Mouse (Mus musculus): Measurements from ENCODE around the gene Scn8a. TPM values are rescaled to one million over a fixed set of nuclear protein-coding genes. Genes with fewer than 3 reads are reported as not detected.
A peak's percentile ranks its signal among the peaks of the same experiment; 100 is the strongest.

Gene Scn8a
- polyA plus RNA-seq, 1 experiment from 2014 or later, result 8.1 TPM

DNA sequence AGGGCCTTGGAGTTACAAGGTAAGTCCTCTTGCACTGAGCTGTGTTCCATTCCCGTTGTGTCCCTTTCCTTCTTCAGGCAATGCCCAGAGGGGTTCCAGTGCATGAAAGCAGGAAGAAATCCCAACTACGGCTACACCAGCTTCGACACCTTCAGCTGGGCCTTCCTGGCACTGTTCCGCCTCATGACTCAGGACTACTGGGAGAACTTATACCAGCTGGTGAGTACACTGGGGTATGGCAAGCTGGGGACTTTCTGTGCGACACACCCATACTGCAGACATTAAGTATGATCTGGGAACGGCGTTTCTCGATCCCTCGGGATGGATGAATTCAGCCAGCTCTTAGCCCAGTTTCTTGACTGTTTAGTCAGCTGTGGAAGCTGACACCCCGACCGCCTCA is 101.8 kb downstream of the Scn8a start:
- ATAC-seq (ENCODE audit: low FRiP score, low TSS enrichment), result no peak
- no peak overlapping the region for H3K9ac ChIP-seq (replicated peaks; ENCODE audit: low read length)
- H3K4me3 ChIP-seq (ENCODE audit: low read length), result no peak overlapping the region
- no peaks in the 10 kb centered on the region for H3K36me3 ChIP-seq (ENCODE audit: insufficient read depth, low read length)
- H3K4me1 ChIP-seq (ENCODE audit: insufficient read depth, low read length), result peaks cover 6% of the 10 kb centered on the region; the same call in 1 of the 2 replicates
- WGBS, result 52% methylated on average over 11 of the region's 11 CpGs
- no peaks in the 10 kb centered on the region for H3K9me3 ChIP-seq (ENCODE audit: low read length)
- no peak overlapping the region for H3K27ac ChIP-seq (ENCODE audit: low read length)
- H3K27me3 ChIP-seq (ENCODE audit: insufficient read depth, low read length), result no peaks in the 10 kb centered on the region
- H3K4me2 ChIP-seq (replicated peaks; ENCODE audit: low read depth, low read length), result no peak overlapping the region

DNA sequence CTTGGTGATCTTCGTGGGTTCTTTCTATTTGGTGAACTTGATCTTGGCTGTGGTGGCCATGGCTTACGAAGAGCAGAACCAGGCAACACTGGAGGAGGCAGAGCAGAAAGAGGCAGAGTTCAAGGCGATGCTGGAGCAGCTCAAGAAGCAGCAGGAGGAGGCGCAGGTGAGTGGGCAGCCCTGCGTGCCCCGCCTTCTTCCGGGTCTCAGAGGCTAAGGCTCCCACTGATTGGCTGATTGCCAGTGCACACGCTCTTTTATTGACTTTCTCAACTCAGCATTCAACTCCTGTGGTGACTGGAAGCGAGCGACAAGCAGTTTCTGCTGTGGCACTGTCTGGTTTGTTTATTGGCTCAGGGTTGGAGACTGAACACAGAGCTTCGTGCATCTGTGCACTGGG is 103.1 kb downstream of the Scn8a start:
- H3K4me2 ChIP-seq (replicated peaks; ENCODE audit: low read depth, low read length), result no peak overlapping the region
- H3K9ac ChIP-seq (replicated peaks; ENCODE audit: low read length), result no peak overlapping the region
- no peaks in the 10 kb centered on the region for H3K9me3 ChIP-seq (ENCODE audit: low read length)
- peaks cover 6% of the 10 kb centered on the region; the same call in 1 of the 2 replicates for H3K4me1 ChIP-seq (ENCODE audit: insufficient read depth, low read length)
- no peaks in the 10 kb centered on the region for H3K36me3 ChIP-seq (ENCODE audit: insufficient read depth, low read length)
- no peak for ATAC-seq (ENCODE audit: low FRiP score, low TSS enrichment)
- no peak overlapping the region for H3K4me3 ChIP-seq (ENCODE audit: low read length)
- 36% methylated on average over 11 of the region's 11 CpGs for WGBS
- no peak overlapping the region for H3K27ac ChIP-seq (ENCODE audit: low read length)
- H3K27me3 ChIP-seq (ENCODE audit: insufficient read depth, low read length), result no peaks in the 10 kb centered on the region

DNA sequence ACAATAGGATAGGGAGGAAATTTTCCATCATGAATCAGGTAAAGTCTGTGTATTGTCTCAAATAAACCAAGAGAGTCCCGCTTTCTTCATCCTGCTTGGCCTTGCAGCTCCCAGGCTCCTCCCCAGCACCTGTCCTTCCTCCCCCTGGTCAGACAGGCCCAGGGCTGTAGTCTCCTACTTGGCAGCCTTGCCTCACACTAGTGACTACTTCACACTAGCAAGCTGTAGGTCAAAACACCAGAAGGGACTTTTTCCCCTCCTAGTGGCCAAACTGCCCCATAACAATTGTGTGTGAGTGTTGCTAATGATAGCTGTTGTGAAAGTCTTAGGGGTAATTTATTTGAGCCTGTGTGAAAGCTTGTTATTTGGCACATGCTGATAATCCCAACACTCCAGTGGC is 105.0 kb downstream of the Scn8a start:
- whole genome bisulfite sequencing, result 81% methylated on average over 1 of the region's 1 CpGs
- no peak for ATAC-seq (ENCODE audit: low FRiP score, low TSS enrichment)
- H3K9me3 ChIP-seq (ENCODE audit: low read length), result no peaks in the 10 kb centered on the region
- H3K27ac ChIP-seq (ENCODE audit: low read length), result no peak overlapping the region
- H3K27me3 ChIP-seq (ENCODE audit: insufficient read depth, low read length), result no peaks in the 10 kb centered on the region
- H3K4me3 ChIP-seq (ENCODE audit: low read length), result no peak overlapping the region
- H3K4me2 ChIP-seq (replicated peaks; ENCODE audit: low read depth, low read length), result no peak overlapping the region
- H3K9ac ChIP-seq (replicated peaks; ENCODE audit: low read length), result no peak overlapping the region
- no peaks in the 10 kb centered on the region for H3K4me1 ChIP-seq (ENCODE audit: insufficient read depth, low read length)
- no peaks in the 10 kb centered on the region for H3K36me3 ChIP-seq (ENCODE audit: insufficient read depth, low read length)

- ATAC-seq (ENCODE audit: low FRiP score, low TSS enrichment), result peak; percentile 88
- no peaks in the 10 kb centered on the region for H3K36me3 ChIP-seq (ENCODE audit: insufficient read depth, low read length)
- H3K27ac ChIP-seq (ENCODE audit: low read length), result no peak overlapping the region
- H3K27me3 ChIP-seq (ENCODE audit: insufficient read depth, low read length), result no peaks in the 10 kb centered on the region; the same call in 1 of the 2 replicates
- H3K4me2 ChIP-seq (replicated peaks; ENCODE audit: low read depth, low read length), result peak overlapping the region; percentile 78
- no peaks in the 10 kb centered on the region for H3K9me3 ChIP-seq (ENCODE audit: low read length)
- H3K9ac ChIP-seq (replicated peaks; ENCODE audit: low read length), result peak overlapping the region; percentile 63
- peak overlapping the region; percentile 53 for H3K4me3 ChIP-seq (ENCODE audit: low read length)
- no peaks in the 10 kb centered on the region; the same call in 1 of the 2 replicates for H3K4me1 ChIP-seq (ENCODE audit: insufficient read depth, low read length)
- under 1% methylated on average over 46 of the region's 46 CpGs for WGBS
Observed at GRCm38 (mm10) chr15:100983427-100984153, 113.9 kb downstream of the Scn8a start.

- Histone ChIP-seq H3K4me2 (replicated peaks; ENCODE audit: low read depth, low read length) (peak overlapping the region; percentile 78), H3K36me3 (ENCODE audit: insufficient read depth, low read length) (no peaks in the 10 kb centered on the region), H3K9ac (replicated peaks; ENCODE audit: low read length) (peak overlapping the region; percentile 63), H3K4me3 (ENCODE audit: low read length) (peak overlapping the region; percentile 53), H3K4me1 (ENCODE audit: insufficient read depth, low read length) (no peaks in the 10 kb centered on the region; the same call in 1 of the 2 replicates), H3K9me3 (ENCODE audit: low read length) (no peaks in the 10 kb centered on the region), H3K27me3 (ENCODE audit: insufficient read depth, low read length) (no peaks in the 10 kb centered on the region; the same call in 1 of the 2 replicates), H3K27ac (ENCODE audit: low read length) (no peak overlapping the region)
- WGBS, result 11% methylated on average over 12 of the region's 12 CpGs
- no peak for ATAC-seq (ENCODE audit: low FRiP score, low TSS enrichment)
Observed at GRCm38 (mm10) chr15:100984154-100984893, 114.7 kb downstream of the Scn8a start.

DNA sequence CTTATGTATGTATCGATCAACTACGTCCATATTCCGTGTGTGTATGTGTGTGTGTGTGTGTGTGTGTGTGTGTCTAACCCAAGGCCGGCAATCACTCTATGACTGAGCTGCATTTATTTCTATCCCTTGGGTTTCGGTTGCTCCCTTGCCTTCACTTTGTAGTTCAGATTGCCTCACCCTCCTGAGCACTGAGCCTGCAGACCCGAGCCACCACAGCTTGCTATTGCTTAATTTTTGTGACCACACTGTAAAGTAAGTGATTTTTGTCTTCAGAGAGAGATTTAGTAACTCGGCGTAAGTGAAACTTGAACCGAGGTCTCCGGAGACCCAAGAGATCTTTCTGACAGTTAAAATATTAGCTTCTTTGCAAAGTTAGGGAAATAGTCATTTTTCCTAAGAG is 116.8 kb downstream of the Scn8a start:
- WGBS, result 86% methylated on average over 10 of the region's 10 CpGs
- Histone ChIP-seq H3K9me3 (ENCODE audit: low read length) (no peaks in the 10 kb centered on the region), H3K4me2 (replicated peaks; ENCODE audit: low read depth, low read length) (no peak overlapping the region), H3K9ac (replicated peaks; ENCODE audit: low read length) (no peak overlapping the region), H3K4me1 (ENCODE audit: insufficient read depth, low read length) (no peaks in the 10 kb centered on the region; the same call in 1 of the 2 replicates), H3K4me3 (ENCODE audit: low read length) (no peak overlapping the region), H3K27ac (ENCODE audit: low read length) (no peak overlapping the region), H3K36me3 (ENCODE audit: insufficient read depth, low read length) (no peaks in the 10 kb centered on the region), H3K27me3 (ENCODE audit: insufficient read depth, low read length) (no peaks in the 10 kb centered on the region; the same call in 1 of the 2 replicates)
- ATAC-seq (ENCODE audit: low FRiP score, low TSS enrichment), result no peak

DNA sequence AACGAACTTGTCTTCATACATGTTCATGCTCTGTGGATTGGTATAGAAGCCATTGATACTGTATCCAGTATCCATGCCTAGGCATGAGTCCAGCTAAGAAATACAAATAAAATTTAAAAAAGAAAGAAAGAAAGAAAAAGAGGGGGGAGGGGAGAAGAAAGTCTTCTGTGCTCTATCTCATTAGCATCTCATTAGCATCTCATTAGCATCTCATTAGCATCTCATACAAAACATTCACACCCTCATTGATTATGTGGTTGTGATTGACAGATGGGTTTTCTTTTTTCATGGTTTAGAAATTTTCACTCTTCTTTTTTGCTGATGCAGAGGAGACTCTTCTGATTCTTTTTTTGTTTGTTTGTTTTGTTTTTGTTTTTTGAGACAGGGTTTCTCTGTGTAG is 117.4 kb downstream of the Scn8a start:
- no peaks in the 10 kb centered on the region; the same call in 1 of the 2 replicates for H3K4me1 ChIP-seq (ENCODE audit: insufficient read depth, low read length)
- H3K9ac ChIP-seq (replicated peaks; ENCODE audit: low read length), result no peak overlapping the region
- H3K27ac ChIP-seq (ENCODE audit: low read length), result no peak overlapping the region
- ATAC-seq (ENCODE audit: low FRiP score, low TSS enrichment), result no peak
- H3K36me3 ChIP-seq (ENCODE audit: insufficient read depth, low read length), result no peaks in the 10 kb centered on the region
- H3K4me2 ChIP-seq (replicated peaks; ENCODE audit: low read depth, low read length), result no peak overlapping the region
- no peaks in the 10 kb centered on the region for H3K9me3 ChIP-seq (ENCODE audit: low read length)
- no peak overlapping the region for H3K4me3 ChIP-seq (ENCODE audit: low read length)
- no peaks in the 10 kb centered on the region; the same call in 1 of the 2 replicates for H3K27me3 ChIP-seq (ENCODE audit: insufficient read depth, low read length)
- 89% methylated on average over 1 of the region's 1 CpGs for WGBS

- Histone ChIP-seq H3K4me2 (replicated peaks; ENCODE audit: low read depth, low read length) (no peak overlapping the region), H3K9ac (replicated peaks; ENCODE audit: low read length) (no peak overlapping the region), H3K9me3 (ENCODE audit: low read length) (no peaks in the 10 kb centered on the region), H3K36me3 (ENCODE audit: insufficient read depth, low read length) (no peaks in the 10 kb centered on the region), H3K4me1 (ENCODE audit: insufficient read depth, low read length) (no peaks in the 10 kb centered on the region), H3K27ac (ENCODE audit: low read length) (no peak overlapping the region), H3K4me3 (ENCODE audit: low read length) (no peak overlapping the region), H3K27me3 (ENCODE audit: insufficient read depth, low read length) (no peaks in the 10 kb centered on the region; the same call in 1 of the 2 replicates)
- WGBS, result 95% methylated on average over 10 of the region's 10 CpGs
- ATAC-seq (ENCODE audit: low FRiP score, low TSS enrichment), result no peak
Observed at GRCm38 (mm10) chr15:100990283-100990682, 120.6 kb downstream of the Scn8a start.

DNA sequence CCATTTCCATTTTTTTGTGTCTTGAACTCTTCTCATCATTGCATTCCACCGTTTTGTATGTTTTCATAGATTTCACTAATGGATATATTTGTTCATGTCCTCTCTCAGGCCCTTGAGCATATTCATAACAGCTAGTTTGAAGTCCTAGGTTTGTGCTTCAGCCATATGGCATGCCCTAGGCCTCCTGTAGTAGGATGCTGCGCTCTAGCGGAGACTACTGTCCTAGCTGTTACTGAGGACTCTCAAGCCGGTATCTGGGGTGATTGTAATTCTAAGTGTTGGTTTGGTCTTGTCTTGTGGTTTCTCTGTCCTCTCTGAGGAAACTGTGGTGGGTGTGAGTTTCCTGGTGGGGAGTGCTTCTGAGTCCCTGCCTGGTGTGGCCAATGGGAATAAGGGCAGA is 127.4 kb downstream of the Scn8a start:
- Histone ChIP-seq H3K27me3 (ENCODE audit: insufficient read depth, low read length) (no peaks in the 10 kb centered on the region; the same call in 1 of the 2 replicates), H3K36me3 (ENCODE audit: insufficient read depth, low read length) (no peaks in the 10 kb centered on the region), H3K4me2 (replicated peaks; ENCODE audit: low read depth, low read length) (no peak overlapping the region), H3K9ac (replicated peaks; ENCODE audit: low read length) (no peak overlapping the region), H3K4me1 (ENCODE audit: insufficient read depth, low read length) (no peaks in the 10 kb centered on the region), H3K27ac (ENCODE audit: low read length) (no peak overlapping the region), H3K9me3 (ENCODE audit: low read length) (no peaks in the 10 kb centered on the region), H3K4me3 (ENCODE audit: low read length) (no peak overlapping the region)
- WGBS, result 27% methylated on average over 4 of the region's 4 CpGs
- no peak for ATAC-seq (ENCODE audit: low FRiP score, low TSS enrichment)

GRCm38 (mm10) chr15:101001685-101002084 is 132.0 kb downstream of the Scn8a start:
- Histone ChIP-seq H3K9ac (replicated peaks; ENCODE audit: low read length) (no peak overlapping the region), H3K36me3 (ENCODE audit: insufficient read depth, low read length) (no peaks in the 10 kb centered on the region), H3K4me2 (replicated peaks; ENCODE audit: low read depth, low read length) (no peak overlapping the region), H3K27me3 (ENCODE audit: insufficient read depth, low read length) (no peaks in the 10 kb centered on the region; the same call in 1 of the 2 replicates), H3K27ac (ENCODE audit: low read length) (no peak overlapping the region), H3K9me3 (ENCODE audit: low read length) (no peaks in the 10 kb centered on the region), H3K4me1 (ENCODE audit: insufficient read depth, low read length) (no peaks in the 10 kb centered on the region), H3K4me3 (ENCODE audit: low read length) (no peak overlapping the region)
- no peak for ATAC-seq (ENCODE audit: low FRiP score, low TSS enrichment)
- 90% methylated on average over 1 of the region's 1 CpGs for WGBS
